Mouse (Mus musculus) embryonic facial prominence, embryonic 10.5 days (tissue): ENCODE measurements around the gene Ppp1r14b. TPM values are rescaled to one million over a fixed set of nuclear protein-coding genes. Genes with fewer than 3 reads are reported as not detected.
"Not testable (repeated sequence)": the region's sequence is repeated elsewhere in the genome, so short reads cannot be mapped to it uniquely, and the experiment has no call there.

Experiments used
- DNase-seq: peaks from one replicate; pipeline ENCODE4 v3.0.0-alpha.2; 2017; ENCODE audit warnings: low spot score
- H3K27ac ChIP-seq: fragments of 300-500 bp; sonication (generic); replicated peaks from 2 replicates; pipeline ENCODE4 v1.5.1; 2016; ENCODE audit warnings: mild to moderate bottlenecking
- H3K27me3 ChIP-seq: fragments of 300-500 bp; sonication (generic); replicated peaks from 2 replicates; pipeline ENCODE4 v1.6.1; 2016; ENCODE audit warnings: low read depth, mild to moderate bottlenecking; ENCODE audit not compliant: poor library complexity, severe bottlenecking
- H3K36me3 ChIP-seq: fragments of 300-500 bp; sonication (generic); replicated peaks from 2 replicates; pipeline ENCODE4 v1.6.1; 2016; ENCODE audit warnings: mild to moderate bottlenecking, moderate library complexity
- H3K4me1 ChIP-seq: fragments of 300-500 bp; sonication (generic); 2 replicates; pipeline ENCODE4 v1.6.1; 2016
- H3K4me3 ChIP-seq: fragments of 300-500 bp; sonication (generic); 2 replicates; pipeline ENCODE4 v1.5.1; 2016; ENCODE audit warnings: mild to moderate bottlenecking, moderate library complexity
- H3K9me3 ChIP-seq: fragments of 300-500 bp; sonication (generic); 2 replicates; pipeline ENCODE4 v1.6.1; 2016; ENCODE audit warnings: mild to moderate bottlenecking
- WGBS: fragments of 180-500 bp; shearing (Covaris S2); methylation state at CpG from one replicate; pipeline ENCODE4 v1.1.7; 2016; 5-methylcytosine and 5-hydroxymethylcytosine counted together
- polyA plus RNA-seq: library from polyadenylated mRNA; unstranded; fragments of >200 nt; fragmentation: Nextera tagmentation; extraction: Ambion mirVana; gene quantifications from 2 replicates; pipeline ENCODE4 v1.2.1, GENCODE M21; 2016

The Ppp1r14b gene
- polyA plus RNA-seq, 1 experiment from 2014 or later = 217 TPM

DNA sequence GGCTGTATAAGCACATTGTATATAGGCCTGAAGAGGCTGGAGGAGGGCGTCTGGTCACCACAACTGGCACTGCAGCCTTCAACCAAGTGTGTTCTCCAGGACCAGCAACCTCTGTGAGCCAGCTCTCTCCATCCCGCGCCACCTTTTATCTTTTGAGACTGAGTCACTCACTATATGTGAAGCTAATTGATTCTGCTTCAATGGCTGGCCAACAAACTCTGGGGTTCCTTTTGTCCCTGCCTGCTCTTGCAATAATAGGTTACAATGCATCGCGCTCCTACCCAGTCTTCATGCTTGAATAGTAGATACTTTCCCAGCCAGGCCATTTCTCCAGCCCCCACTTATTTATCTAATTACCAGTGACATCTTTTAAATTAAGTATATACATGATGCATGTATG is 8.9 kb downstream of the Ppp1r14b start:
- Histone ChIP-seq H3K4me3 (0 out of 2 replicates have a peak overlapping the region, but pooled peaks have one; percentile 5), H3K4me1 (peaks cover 48% of the 10 kb centered on the region), H3K9me3 (no peaks in the 10 kb centered on the region), H3K27me3 (no peaks in the 10 kb centered on the region), H3K27ac (no peak overlapping the region), H3K36me3 (peaks cover 50% of the 10 kb centered on the region)
- 82% methylated on average over 5 of the region's 5 CpGs for WGBS
- DNase-seq = no peak

DNA sequence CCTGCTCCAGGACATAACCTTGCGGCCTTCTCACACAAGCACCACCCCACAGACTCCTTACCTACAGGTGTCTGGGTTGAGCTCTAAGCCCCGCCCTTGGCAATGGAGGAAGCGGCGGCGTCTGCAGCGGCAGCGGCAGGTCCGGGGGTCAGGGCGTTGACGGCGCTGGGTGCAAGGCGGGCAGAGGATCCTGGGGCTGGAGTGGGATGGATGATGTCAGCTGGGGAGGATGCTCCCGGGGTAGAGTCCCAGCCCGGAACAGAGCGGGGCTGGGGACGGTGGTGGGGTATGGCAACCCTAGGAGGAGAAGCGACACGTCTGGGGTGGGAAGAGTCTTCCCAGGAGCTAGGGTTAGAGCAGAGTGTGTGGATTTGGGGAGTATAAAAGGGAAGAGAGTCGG is 10.5 kb downstream of the Ppp1r14b start:
- no peak for DNase-seq
- H3K4me3 ChIP-seq = peak overlapping the region; percentile 30; the same call in 1 of the 2 replicates

DNA sequence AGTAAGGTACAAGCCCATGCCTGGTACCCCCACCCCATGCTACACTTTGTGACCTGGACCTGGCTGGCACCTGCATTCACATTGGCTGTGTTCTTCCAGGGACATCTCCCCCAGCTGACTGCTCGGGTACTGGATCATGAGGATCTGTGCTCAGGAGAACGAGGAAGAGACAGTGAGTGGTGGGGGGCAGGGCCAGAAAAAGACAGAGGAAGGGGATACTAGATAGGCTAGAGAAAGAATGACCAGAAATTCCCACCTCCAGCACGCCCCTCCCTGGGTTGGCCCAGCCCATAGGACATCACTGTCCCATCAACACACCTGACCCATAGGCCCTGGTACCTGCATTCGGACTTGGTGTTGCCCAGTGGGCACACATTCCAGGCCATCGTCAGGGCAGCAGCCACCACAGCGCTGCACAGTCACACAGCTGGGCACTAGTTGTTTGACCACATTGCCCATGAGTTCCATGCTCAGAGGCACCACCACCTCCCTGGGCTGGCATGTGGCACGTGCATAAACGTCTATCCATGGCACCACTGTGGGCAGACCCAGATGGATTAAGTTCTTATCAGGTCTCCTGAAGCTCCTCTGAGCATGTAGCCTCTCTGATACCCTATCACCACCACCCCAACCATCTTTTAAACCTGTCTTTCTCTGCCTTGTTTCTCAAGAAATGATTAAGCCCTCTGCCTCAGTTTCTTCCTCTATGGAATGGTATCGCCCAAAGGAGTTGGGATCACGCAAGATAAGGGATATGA is 11.4 kb downstream of the Ppp1r14b start:
- H3K4me3 ChIP-seq = peak overlapping the region; percentile 95
- peaks cover 31% of the 10 kb centered on the region for H3K4me1 ChIP-seq
- 81% methylated on average over 10 of the region's 10 CpGs for WGBS
- H3K27ac ChIP-seq = peak overlapping the region; percentile 96
- DNase-seq = no peak
- no peaks in the 10 kb centered on the region for H3K27me3 ChIP-seq
- H3K9me3 ChIP-seq = no peaks in the 10 kb centered on the region
- H3K36me3 ChIP-seq = peaks cover 48% of the 10 kb centered on the region

More for the DNA sequence above, 10.5 kb downstream of the Ppp1r14b start:
- 84% methylated on average over 19 of the region's 19 CpGs for WGBS
- Histone ChIP-seq H3K27ac (no peak overlapping the region), H3K9me3 (no peaks in the 10 kb centered on the region), H3K27me3 (no peaks in the 10 kb centered on the region), H3K36me3 (peaks cover 48% of the 10 kb centered on the region), H3K4me1 (peaks cover 37% of the 10 kb centered on the region)

DNA sequence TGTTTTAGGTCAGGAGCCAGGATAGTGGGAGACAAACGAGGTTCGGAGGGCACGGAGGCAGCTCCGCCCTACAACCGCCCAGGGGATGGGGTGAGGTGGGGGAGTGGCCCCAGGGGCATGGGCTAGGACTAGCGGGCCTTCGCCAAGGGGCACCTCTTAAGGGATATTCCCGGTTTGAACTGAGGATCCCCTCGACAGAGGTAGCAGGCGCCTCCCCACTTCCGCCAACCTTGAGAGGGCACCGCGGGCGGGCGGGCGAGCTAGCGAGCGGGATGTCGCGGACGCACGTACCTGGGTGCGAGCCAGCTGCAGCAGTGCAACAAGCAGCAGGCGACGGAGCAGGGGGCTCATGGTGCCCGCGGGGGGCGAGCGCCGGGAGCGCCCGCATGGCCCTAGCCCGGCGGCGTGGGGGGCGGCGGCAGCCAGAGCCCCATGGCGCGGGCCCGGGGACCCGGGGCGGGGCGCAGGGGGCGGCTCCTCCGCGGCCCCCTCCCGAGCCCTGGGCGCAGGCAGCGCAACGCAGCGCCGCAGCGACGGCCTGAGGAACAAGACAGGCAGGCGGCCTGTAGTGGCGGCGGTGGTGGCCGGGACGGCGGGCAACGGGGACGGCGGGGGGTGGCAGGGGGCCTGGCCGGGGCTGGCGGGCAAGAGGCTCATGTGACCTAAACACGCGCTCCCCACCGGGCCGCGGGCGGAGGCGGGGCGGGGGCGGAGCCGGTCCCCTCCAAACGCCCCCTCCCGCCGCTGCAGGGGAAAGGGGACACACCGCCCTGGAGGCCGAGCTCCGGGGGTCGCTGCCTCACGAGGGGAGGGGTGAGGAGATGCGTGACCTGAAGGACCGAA is 12.5 kb downstream of the Ppp1r14b start, which contains the start of gene Vegfb:
Gene Vegfb, minus strand, starts transcription at position 591 of the 843 bp plus-strand sequence.
- peak within 1 kb of the TSS; percentile 96 for H3K27ac ChIP-seq
- peak within 1 kb of the TSS; percentile 95 for H3K4me3 ChIP-seq
- H3K27me3 ChIP-seq = no peaks in the 10 kb centered on the region
- under 1% methylated on average over 85 of the region's 85 CpGs for WGBS
- H3K9me3 ChIP-seq = no peaks in the 10 kb centered on the region
- H3K36me3 ChIP-seq = peaks cover 41% of the 10 kb centered on the region
- peak; percentile 84 for DNase-seq
- H3K4me1 ChIP-seq = peaks cover 37% of the 10 kb centered on the region

DNA sequence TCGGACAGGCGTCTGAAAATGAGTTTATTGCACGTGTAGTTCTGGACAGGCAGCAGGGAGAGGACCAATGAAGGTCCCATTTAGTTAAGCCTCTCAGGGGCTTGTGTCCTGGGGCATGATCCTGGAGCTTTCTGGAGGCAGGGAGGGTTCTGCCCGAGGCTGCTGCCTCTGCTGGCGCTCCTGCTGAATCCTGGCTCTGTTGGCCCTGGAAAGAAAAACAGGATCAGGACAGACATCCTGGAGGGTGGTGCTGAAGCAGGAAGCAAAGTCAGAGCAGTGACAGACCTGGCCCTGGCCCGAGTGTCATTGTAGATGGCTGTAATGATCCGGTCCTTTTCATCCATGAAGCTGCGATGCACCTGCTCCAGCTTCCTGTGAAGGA is 13.1 kb downstream of the Ppp1r14b start:
- H3K9me3 ChIP-seq = no peaks in the 10 kb centered on the region
- no peaks in the 10 kb centered on the region for H3K27me3 ChIP-seq
- peak overlapping the region; percentile 96 for H3K27ac ChIP-seq
- H3K36me3 ChIP-seq = peaks cover 35% of the 10 kb centered on the region
- no peak for DNase-seq
- peaks cover 43% of the 10 kb centered on the region for H3K4me1 ChIP-seq
- 5% methylated on average over 8 of the region's 8 CpGs for WGBS
- H3K4me3 ChIP-seq = peak overlapping the region; percentile 95

DNA sequence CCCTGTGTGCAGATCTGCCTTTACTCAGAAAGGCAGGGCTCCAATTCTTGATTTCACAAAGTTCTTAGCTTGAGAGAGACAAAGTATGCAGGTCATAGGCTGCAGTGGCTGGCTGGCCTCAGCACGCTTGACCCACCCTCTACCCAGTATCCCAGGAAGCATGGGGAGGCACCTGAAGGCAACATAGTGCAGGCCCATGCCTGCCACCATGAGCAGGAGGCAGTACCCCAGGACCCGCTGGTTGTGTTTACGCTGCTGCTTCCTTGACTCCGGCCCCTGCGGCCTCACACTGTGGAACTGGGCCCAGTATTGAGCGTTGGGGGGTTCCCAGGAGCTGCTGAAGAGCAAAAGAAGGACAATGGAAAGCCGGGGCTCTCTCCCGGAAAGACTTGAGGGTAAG is 14.5 kb downstream of the Ppp1r14b start:
- Histone ChIP-seq H3K4me1 (peaks cover 53% of the 10 kb centered on the region), H3K27me3 (no peaks in the 10 kb centered on the region), H3K9me3 (no peaks in the 10 kb centered on the region), H3K27ac (no peak overlapping the region), H3K4me3 (peak overlapping the region; percentile 14; the same call in 1 of the 2 replicates), H3K36me3 (peaks cover 21% of the 10 kb centered on the region)
- WGBS = 89% methylated on average over 8 of the region's 8 CpGs
- DNase-seq = no peak

DNA sequence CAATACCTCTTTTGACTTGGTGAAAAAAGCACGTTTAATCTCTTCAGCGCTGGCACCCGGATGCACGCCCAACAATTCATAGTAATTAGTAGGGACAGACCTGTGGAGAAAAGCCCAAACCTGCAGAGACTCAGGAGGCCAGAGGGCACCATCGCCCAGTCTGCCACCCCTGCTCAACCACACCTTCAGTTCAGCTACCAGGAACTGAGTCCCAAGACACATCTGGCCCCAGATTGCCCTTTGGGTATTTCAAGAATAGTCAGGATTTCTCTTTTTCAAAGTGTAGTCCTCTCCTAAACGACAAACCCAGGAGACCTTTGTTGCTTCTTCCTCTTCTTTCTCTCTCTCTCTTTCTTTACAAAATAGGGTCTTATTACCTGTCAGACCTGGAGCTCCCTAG is 15.9 kb downstream of the Ppp1r14b start:
- no peak for DNase-seq
- 86% methylated on average over 6 of the region's 6 CpGs for WGBS
- Histone ChIP-seq H3K4me1 (peaks cover 67% of the 10 kb centered on the region), H3K36me3 (peaks cover 7% of the 10 kb centered on the region), H3K9me3 (no peaks in the 10 kb centered on the region), H3K4me3 (no peak overlapping the region), H3K27ac (no peak overlapping the region), H3K27me3 (no peaks in the 10 kb centered on the region)

DNA sequence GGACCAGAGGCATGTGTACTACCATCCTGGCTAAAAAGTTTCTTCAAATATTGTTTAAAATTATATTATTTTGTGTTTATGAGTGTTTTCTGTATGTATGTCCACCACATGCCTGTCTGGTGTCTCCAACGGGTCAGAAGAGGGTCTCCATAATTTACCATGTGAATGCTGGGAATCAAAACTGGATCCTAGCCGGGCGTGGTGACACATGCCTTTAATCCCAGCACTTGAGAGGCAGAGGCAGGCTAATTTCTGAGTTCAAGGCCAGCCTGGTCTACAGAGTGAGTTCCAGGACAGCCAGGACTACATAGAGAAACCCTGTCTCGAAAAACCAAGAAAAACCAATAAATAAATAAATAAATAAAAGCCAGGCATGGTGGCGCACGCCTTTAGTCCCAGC is 16.4 kb downstream of the Ppp1r14b start:
- H3K27me3 ChIP-seq, H3K36me3 ChIP-seq, DNase-seq, H3K9me3 ChIP-seq, H3K4me3 ChIP-seq, H3K27ac ChIP-seq: not testable (repeated sequence)
- peaks cover 66% of the 10 kb centered on the region for H3K4me1 ChIP-seq
- WGBS = 91% methylated on average over 6 of the region's 6 CpGs

DNA sequence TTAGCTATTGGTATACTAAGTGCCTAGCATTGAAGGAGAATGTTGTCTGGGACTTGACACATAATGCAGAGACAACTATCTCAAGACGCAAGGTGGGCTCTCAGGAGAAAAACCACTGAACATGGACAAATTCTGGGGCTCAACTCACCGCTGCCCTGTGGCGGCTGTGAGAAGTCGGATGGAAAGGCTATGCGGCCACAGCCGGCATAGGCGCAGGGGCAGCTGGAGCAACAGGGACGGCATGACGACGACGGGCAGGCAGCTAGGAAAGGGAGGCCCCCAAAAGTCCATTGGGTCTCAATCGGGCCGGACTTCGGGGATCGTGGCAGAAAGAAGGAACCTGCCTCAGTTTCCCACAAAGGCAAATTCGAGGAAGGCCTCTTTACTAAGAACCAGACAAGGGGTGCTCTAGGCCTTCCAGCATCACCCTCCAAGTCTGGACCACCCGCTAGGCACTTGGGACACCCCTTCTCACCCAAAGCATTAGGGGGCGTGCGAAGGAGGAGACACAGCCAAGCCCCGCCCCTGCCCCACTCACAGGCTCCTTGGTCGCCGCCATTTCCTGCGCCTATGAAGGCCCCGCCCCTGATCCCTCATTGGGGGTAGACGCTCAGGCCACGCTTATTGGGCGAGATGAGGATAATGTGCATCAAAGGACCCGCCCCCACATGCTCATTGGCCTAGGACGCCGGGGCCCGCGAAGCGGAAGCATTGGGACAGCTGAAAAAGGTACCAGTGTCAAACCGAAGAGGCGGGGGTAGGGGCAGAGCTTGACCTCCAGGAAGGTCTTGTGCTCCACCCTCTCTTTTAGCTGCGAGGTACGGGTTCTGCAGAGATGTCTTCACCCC is 17.5 kb downstream of the Ppp1r14b start, which contains the start of gene Dnajc4:
Gene Dnajc4, minus strand, starts transcription at position 562 of the 848 bp plus-strand sequence.
- Histone ChIP-seq H3K9me3 (no peaks in the 10 kb centered on the region), H3K4me3 (peak within 1 kb of the TSS; percentile 73), H3K36me3 (0 out of 2 replicates have a peak, but pooled peaks cover 3% of the 10 kb centered on the region), H3K27me3 (no peaks in the 10 kb centered on the region), H3K27ac (peak within 1 kb of the TSS; percentile 87), H3K4me1 (peaks cover 66% of the 10 kb centered on the region)
- 2% methylated on average over 37 of the region's 37 CpGs for WGBS
- peak; percentile 99 for DNase-seq

DNA sequence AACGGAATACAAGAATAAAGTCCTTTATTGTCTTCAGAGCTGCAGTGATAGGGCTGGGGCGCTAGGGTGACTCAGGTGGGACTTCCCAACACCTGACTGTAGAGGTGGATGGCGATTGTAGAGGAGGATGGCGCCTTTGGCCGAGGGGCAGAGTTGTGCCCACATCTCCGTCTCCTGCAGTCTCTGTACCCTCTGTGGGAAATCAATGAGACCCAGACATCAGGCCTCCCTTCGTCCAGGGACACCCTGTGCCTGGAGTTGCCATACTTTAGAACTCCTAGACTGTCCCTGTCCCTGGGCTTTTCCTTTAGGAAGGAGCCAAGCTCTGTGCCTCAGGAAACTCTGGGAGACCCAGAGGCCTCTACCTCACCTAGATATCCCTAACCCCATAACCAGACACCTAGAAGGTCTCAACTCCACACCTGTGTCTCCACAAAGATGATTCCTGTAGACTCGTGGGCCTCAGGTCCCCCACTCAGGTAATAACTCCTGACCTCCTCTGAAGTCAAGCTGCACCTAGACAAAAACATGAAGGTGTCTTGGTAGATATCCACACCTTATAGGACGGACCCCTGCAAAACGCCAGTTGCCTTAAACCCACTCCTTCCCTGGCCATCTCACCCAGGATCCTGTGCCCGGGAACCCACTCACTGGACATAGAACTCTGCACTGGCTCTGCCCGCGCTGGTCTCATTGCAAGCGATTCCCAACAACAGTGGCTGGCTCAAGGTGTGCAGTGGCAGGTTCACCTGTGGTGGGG is 18.4 kb downstream of the Ppp1r14b start:
- H3K27ac ChIP-seq = peak overlapping the region; percentile 87
- DNase-seq = no peak
- H3K27me3 ChIP-seq = no peaks in the 10 kb centered on the region
- H3K4me3 ChIP-seq = peak overlapping the region; percentile 73
- WGBS = 59% methylated on average over 14 of the region's 14 CpGs
- no peaks in the 10 kb centered on the region for H3K9me3 ChIP-seq
- H3K36me3 ChIP-seq = peaks cover 8% of the 10 kb centered on the region
- H3K4me1 ChIP-seq = peaks cover 61% of the 10 kb centered on the region

DNA sequence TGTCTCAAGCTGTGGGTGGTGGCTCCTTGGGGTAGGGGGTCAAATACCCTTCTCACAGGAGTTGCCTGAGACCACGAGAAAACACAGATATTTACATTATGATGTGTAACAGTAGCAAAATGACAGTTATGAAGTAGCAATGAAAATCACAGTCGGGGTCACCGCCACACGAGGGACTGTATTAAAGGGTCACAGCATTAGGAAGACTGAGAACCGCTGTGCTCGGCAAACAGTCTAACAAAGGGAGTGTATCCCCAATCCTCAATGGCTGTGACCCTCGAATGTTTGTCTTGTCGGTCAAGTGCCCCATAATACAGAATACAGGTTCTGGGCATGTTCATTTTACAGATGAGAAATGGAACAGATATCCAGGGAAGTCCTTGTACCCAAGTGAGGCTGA is 19.2 kb downstream of the Ppp1r14b start:
- no peak for DNase-seq
- Histone ChIP-seq H3K27me3 (no peaks in the 10 kb centered on the region), H3K4me3 (peak overlapping the region; percentile 73; the same call in 1 of the 2 replicates), H3K36me3 (peaks cover 17% of the 10 kb centered on the region), H3K9me3 (no peaks in the 10 kb centered on the region), H3K4me1 (peaks cover 59% of the 10 kb centered on the region), H3K27ac (no peak overlapping the region)
- WGBS = 87% methylated on average over 8 of the region's 8 CpGs
